Mouse (Mus musculus): ENCODE measurements around the gene Cercam.
"Not testable (repeated sequence)": the region's sequence is repeated elsewhere in the genome, so short reads cannot be mapped to it uniquely, and the experiment has no call there.

Gene Cercam

GRCm38 (mm10) chr2:29855585-29856210, 13.3 kb upstream of the Cercam start:
- no peak for DNase-seq

DNA sequence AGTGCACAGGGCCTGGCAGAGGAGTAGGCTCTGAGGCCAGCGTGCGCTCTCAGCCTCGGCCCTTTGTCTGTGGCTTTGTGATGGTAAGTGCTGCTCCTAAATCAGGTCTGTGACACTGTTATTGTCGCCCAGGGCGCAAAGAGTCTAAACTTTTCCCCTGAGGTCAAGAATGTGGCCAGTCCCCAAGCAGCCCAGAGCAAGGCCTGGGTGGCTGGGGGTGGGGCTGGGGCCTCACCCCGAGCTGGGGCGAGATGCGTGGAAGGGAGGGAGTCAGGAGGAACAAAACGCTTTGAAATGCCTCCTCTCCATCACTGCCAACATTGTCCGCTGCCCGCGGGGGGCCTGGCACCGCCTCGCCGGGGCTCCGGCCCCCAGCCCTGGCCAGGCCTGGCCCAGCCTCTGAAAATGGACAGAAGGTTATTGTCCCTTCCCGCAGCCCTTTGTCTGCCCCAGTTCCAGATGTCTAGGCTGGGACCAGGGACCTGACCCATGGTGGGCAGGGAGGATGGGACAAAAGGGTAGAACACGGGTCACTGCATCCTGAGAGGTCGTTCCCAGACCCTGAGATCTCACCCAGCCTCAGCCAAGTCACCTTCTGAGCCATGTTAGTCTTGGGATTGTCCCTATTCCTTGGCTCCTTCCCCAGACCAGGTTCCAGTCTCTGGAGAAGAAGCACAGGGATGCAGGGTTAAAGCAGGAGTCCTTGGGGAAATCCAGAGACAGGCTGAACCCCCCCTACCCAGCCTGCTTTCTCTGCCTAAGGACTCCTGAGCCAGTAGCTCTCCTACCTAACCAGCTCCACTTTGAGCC, 12.3 kb upstream of the Cercam start:
- no peak for DNase-seq

DNA sequence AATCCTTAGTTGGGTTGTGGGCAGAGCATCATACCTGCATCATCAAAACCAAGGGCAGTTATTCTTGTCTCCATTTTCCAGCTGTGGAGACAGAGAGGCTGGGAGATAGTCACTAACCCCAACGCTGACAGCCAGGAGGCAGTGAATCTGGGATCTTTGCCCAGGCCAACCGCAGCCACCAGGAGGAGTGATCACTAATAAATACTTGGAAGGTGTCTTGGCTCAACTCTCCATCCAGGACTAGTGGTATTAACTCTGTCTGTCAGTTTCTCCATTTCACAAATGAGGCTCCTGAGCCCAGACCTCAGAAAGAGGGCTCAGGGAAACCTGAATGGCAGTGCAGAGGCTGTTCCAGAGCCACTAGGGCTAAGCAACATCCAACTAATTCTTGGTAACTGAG, 11.6 kb upstream of the Cercam start:
- no peak for DNase-seq

- DNase-seq, result no peak
Observed at GRCm38 (mm10) chr2:29857967-29858366, 11.0 kb upstream of the Cercam start.

DNA sequence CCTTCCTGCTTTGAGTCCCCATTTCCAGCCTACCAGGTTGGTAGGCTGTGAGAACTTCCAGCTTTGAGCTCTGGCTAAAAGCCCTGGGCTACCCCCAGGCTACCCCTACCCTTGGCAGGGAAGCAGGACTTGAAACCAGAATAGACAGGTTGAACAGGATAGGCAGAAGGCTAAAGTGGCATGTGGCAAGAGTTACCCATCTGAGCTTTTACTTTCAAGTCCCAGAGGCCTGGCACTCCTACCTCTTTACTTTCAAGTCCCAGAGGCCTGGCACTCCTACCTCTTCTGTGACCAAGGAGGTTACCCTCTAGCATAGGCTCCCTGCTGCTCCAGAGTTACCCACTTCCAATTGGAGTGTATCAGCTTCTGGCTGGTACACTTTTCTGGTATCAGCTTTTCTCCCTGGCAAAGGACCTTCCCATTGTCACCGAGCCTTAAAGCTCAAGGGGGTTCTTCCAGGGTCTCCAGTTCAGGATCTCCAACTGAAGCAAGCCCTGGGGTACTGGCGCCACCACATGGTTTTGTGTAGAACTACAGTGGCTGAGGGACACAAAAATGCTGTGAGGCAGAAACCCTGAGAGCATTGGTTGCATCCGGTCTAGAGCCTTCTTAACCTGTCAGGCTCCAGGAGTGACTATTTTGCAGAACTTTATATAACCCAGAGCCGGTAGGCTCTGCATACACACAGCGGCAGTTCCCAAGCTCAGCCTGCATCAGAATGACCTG, 10.1 kb upstream of the Cercam start:
- peak; percentile 39 to 47 for DNase-seq

DNA sequence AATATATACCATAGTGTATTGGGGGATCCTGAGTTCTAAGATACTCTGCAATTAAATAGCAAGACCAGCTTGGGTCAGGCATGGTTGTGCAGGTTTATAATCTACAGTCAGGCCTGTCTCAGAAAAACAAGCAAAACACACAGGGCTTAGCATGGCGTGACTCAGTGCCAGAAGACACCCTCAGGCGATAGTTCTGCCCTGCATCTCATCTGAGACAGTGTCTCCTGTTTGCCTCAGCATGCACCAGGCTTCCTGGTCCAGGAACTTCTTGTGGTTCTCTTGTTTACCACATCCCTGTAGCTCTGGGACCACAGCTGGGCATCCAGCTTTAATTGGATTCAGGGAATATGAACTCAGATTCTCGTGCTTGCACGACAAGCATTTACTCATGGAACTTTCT, 3.8 kb upstream of the Cercam start:
- DNase-seq, result no peak

GRCm38 (mm10) chr2:29869646-29870451, 885 bp downstream of the Cercam start:
- DNase-seq, result no peak

- no peak for DNase-seq
Observed at GRCm38 (mm10) chr2:29872581-29873295, 3.8 kb downstream of the Cercam start.

DNA sequence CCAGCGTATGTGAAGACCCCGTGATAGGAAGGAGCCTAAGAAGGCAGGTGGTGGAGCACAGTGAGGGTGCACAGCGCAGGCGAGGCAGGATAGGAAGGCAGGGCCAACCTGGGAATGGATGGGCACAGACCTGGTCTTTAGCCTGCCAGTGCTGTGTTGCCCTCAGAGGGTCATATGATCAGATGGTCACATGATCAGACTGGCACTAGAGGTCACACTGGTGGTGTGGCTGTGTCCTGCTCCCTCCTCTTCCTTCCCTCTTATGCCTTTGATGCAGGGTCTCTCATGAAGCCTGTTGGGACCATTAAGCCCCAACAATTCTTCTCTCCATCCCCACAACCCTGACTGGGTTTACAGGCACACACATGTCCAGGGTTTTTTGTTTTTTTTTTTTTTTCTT, 4.8 kb downstream of the Cercam start:
- no peak for DNase-seq

DNA sequence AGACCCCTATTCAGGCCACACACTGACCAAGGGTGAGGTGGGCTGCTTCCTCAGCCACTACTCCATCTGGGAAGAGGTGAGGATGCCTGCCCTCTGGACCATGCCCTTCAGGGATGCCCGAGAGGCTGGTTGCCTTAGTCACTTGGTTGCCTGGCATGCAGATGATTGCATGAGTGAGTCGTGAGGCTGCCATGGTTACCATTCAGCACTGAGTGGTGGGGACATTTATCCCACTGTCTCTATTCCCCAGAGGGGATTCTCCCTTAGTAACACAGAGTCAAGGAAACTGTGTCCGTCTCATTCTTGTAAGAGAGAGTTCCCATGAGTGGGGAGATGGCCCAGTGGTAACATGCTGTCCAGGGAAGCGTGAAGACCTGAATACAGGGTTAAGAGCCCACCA, 9.1 kb downstream of the Cercam start:
- DNase-seq, result no peak

DNA sequence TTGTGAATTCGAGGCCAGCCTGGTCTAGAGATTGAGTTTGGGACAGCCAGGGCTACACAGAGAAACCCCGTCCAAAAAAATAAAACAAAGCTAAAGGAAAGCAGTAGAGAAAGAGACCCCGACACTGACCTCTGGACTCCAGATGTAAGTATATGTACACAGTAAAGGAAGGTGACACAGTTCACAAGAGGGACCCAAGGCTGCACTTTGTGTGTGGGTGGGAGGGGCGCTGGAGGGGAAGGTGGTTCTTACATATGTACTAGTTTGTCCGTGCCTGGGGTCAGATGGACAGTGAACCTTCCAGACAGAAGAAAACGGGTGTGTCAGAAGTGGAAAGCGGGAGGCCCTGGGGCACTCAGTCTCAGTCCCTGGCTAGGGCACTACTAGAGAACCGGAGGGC, 10.2 kb downstream of the Cercam start:
- DNase-seq, result no peak

- DNase-seq, result no peak
Observed at GRCm38 (mm10) chr2:29879964-29880830, 11.2 kb downstream of the Cercam start.

DNA sequence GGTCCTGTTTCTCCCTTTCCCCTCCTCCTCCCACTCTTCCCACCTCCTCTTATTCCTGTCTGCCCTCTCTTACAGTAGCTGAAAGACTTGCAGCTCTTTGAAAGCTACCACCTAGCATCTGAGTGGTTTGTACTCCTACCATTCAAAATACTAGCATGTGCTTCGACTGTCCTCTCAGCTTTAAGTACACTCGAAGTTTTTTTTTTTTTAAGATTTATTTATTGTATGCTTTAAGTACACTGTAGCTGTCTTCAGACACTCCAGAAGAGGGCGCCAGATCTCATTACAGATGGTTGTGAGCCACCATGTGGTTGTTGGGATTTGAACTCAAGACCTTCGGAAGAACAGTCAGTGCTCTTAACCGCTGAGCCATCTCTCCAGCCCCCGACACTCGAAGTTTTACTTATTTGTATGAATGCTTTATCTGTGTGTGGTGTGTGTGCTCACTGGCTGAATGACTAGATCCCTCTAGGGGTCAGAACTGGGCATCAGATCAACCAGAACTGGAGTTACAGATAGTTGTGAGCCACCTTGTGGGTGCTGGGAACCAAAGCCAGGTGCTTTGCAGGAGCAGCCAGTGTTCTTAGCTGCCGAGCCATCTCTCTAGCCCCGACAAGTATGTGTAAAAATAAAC, 17.8 kb downstream of the Cercam start:
- not testable (repeated sequence) for DNase-seq

DNA sequence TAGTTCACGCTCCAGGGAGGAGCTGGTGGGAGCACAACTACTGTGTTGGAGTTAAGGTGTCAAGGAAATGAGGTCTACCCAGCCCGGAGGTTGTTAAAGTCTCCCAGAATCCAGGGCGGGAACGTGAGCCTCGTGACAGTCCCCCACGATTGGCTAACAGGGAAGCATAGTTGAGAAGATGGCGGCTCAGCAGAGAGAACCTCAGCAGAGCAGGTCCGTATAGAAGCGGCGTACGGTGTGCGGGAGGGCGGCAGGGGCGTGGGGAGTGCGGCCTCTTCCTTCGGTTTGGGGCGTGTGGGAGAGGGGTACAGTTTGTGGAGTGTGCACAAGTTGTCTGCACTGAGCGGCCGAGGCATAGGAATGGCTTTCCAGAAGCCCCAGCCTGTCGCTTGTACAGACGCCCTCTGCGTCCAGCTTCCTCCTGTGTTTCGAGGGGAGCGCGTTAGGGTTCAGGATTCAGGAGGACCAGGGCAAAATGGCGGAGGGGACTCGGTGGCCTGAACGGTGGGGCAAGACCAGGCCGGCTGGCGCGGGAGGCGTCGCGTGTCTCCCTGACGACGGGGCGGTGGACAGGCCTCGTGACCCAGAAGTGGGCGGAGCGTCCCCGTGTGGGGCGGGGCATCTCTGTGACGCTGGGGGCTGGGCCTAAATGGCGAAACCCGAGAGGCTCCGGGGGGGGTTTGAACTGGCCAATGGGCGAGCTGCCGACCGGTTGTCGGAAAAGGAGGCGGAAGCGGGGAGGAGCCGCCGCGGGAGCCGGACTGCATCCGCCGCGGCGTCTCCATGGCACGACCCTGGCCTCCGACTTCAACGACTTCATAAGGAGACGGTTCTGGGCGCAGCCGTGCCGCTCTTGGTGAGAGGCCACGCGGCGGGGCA, 20.3 kb downstream of the Cercam start, which contains the start of gene Odf2:
Gene Odf2 (plus strand): TSS at position 156 of the 879 bp plus-strand sequence.
- peak; percentile 99 to 100 for DNase-seq

- DNase-seq, result peak; percentile 90 to 95
Observed at GRCm38 (mm10) chr2:29889991-29890833, 21.2 kb downstream of the Cercam start.

GRCm38 (mm10) chr2:29891773-29892172, 22.8 kb downstream of the Cercam start:
- DNase-seq, result no peak

GRCm38 (mm10) chr2:29896071-29896470, 27.1 kb downstream of the Cercam start:
- no peak for DNase-seq

- DNase-seq, result no peak
Observed at GRCm38 (mm10) chr2:29897366-29897765, 28.4 kb downstream of the Cercam start.

- DNase-seq, result no peak
Observed at GRCm38 (mm10) chr2:29898081-29898480, 29.1 kb downstream of the Cercam start.

All from kidney, postnatal 25 days (tissue).